Mouse (Mus musculus) frontal cortex, postnatal 10 days (tissue): ENCODE data around the gene Tmed10.

ENCODE experiments used
- DNase-seq, 2 experiments: peaks; one replicate each; pipeline ENCODE4 v3.0.0; 2022; ENCODE audit warnings: low spot score in 2 of 2, mixed read lengths in 1 of 2

Tmed10 gene

GRCm38 (mm10) chr12:85374561-85375272 is at the start of gene Tmed10:
Gene Tmed10 (minus strand): TSS chr12:85374847.
- peak; percentile 87 to 88 for DNase-seq

GRCm38 (mm10) chr12:85423236-85423635 is 48.6 kb upstream of the Tmed10 start:
- DNase-seq, result no peak

- DNase-seq, result no peak
Observed at GRCm38 (mm10) chr12:85422536-85422935, 47.9 kb upstream of the Tmed10 start.

DNA sequence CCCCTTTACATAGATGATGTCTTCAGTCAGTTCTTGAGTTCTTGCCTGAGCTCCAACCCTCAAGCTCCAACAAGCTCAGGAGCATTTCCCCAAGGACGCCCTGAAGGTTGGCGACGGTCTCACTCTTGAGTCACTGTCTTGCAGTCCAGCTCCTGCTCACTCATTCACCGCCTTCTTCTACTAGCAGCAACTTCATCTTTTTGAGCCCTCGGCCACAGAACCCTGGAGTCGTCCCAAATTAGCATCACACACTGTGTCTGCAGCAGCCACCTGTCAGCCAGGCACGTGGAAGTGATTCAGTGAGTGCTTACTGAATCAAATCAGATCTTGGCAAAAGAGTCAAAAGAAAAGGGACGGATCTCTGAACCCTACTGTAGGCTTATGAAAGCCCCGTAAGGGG is 46.3 kb upstream of the Tmed10 start:
- DNase-seq, result no peak

DNA sequence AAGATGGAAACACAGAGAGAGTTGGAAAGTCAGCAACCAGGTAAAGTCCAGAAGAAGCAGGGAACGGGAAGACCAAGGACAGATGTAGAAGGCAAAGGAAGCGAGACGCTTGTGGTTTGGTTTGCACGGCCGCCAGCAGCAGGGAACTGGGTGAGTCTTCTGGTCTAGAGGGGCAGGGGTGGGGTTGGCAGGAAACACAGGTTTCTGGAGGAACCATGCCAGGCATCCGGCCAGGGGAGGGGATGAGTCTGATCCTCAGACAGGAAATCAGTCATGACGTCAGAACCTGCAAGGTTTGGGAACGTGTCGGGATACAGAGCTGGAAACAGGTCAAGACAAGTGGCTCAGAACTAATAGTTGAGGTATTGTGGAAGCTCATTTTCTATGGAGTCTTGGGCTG is 43.2 kb upstream of the Tmed10 start:
- DNase-seq, result no peak

- DNase-seq, result no peak
Observed at GRCm38 (mm10) chr12:85416298-85416697, 41.7 kb upstream of the Tmed10 start.

DNA sequence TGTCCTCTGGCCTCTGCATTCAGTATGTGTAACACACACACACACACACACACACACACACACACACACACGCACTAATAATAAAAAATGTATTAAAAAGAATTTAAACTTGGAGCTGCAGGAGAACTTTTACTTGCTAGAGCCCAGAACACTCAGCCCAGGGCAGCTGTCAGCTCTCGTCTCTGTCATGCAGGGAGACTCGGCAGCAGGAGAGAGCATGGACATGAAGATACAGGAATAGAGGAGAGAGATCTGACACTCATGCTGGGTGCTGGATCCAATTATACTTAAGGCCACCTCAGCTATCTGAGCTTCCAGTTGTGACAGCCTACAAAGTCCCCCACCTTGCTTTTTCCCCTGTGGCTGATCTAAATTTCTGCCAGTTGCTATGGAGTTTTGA is 41.2 kb upstream of the Tmed10 start:
- DNase-seq, result no peak

GRCm38 (mm10) chr12:85411136-85411535 is 36.5 kb upstream of the Tmed10 start:
- no peak for DNase-seq

- no peak for DNase-seq
Observed at GRCm38 (mm10) chr12:85397960-85398272, 23.3 kb upstream of the Tmed10 start.

DNA sequence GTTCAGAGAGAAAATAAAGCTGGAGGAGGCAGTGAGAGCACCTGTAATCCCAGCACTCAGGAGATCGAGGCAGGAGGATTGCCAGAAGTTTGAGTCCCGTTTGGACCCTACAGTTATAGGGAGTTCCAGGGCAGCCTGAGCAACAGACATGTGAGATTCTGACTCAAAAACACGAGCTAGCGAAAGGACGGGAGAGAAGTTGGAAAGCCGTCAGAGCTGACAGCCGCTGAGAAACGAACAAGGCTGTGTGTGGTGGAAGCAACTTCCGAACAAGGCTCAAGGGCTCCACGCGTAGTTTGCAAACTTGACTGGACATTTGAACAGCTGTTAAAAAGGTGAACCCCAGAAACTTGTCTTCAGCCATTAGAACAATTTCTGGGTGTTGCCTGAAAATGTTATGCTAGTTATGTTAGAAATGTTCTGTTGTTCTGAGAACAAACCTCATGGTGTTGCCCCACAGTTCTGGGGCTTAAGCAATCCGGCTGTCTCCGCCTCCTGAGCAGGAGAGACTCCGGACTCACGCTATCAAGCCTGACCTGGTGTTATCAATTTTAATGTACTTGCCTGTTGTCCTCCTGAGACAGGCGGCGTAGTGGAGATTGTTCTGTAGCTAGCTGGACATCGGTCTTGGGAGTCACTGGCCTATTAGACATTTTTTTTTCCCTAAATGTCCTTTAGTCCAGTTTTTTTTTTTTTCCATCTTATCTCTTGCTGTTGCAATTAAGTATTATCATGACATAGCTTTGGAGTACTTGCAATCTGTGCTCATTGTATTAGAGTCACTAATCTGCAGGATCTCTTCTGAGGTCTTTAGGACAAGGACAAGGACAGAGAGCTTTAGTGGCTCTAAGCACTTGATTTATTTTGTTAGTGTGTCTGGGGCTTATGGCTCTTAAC is 22.7 kb upstream of the Tmed10 start:
- DNase-seq, result no peak

DNA sequence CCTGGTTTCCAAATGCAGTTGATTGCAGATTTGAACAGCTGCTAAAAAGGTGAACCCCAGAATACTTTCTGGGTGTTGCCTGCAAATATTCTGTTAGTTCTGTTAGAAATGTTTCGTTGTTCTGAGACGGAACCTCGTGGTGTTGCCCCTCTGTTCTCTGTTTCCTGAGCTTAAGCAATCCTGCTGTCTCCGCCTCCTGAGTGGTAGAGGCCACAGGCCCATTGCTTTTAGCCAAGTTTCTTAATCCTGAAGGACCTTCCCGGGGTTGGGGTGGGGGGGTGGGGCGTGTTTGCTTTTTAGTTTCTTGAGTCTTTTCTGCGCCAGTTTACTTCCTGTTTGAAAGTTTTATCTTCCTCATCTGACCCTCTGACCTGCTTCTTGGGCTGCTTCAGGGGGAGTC is 19.3 kb upstream of the Tmed10 start:
- DNase-seq, result no peak

GRCm38 (mm10) chr12:85393526-85393925 is 18.9 kb upstream of the Tmed10 start:
- DNase-seq, result no peak

DNA sequence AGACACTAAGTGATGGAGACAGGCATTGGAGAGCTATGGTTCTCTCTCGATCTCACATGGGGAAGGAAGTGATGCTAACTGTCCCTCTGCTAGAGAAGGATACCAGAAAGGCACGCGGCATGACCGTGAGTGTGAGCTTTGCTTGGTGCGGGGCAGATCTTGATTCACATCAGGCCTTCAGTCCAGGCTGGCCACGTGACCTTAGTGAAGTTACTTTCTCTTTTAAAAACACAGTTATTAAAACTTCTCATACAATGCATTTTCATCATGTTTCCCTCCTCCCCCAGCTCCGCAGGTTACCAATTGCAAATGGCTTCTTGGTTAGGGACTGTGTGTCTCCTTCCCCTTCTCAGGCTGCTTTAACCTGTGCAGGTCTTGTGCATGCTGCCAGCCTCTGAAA is 16.5 kb upstream of the Tmed10 start:
- no peak for DNase-seq

GRCm38 (mm10) chr12:85389204-85390185 is 14.8 kb upstream of the Tmed10 start:
- no peak for DNase-seq

DNA sequence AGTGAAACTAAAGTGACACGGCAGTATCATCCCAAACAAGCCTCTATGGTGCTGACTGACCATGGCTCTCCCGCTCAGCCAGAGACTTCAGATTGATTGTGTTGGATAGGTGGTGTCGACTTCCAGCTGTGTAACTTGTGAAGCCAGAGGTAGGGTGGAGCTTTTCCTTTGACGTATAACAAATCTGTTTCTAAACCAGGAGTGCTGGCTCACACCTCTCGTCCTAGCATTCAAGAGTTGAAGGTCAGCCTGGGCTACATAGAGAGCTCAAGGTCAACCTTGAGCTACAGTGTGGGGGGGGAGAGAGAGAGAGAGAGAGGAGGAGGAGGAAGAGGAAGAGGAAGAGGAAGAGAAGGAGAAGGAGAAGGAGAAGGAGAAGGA is 11.3 kb upstream of the Tmed10 start:
- no peak for DNase-seq

DNA sequence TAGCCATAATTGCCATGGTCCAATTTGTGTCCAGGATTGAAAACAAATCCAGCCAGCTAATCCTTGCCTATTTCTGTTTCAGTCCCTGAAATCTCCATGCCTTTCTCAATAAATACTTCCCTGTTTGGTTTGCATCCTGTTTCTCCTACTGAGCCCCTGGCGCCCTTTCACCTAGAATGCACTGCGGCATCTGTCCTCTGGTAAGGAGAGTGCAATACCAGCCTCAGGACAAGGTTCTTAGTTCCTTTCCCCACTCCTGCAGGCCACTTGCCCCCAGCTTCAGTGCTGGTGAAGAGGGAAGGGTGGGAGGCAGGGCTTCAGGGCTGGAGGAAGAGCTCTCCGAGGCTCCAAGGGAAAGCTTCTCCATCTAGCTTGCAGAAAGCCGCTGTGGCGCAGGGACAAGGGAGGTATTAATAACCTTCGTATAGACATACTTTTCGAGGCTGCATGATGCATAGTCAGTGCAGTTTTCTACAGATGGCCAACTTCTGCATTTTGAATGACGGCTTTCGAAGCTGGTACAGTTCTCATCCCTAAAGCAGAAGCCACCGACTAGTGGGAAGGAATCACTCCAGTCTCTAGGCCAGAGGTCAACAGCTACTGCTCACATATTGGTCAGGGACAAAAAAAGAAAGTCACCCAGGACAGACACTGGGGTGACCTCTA is 10.8 kb upstream of the Tmed10 start:
- no peak for DNase-seq

- DNase-seq, result no peak
Observed at GRCm38 (mm10) chr12:85382761-85383680, 8.4 kb upstream of the Tmed10 start.

DNA sequence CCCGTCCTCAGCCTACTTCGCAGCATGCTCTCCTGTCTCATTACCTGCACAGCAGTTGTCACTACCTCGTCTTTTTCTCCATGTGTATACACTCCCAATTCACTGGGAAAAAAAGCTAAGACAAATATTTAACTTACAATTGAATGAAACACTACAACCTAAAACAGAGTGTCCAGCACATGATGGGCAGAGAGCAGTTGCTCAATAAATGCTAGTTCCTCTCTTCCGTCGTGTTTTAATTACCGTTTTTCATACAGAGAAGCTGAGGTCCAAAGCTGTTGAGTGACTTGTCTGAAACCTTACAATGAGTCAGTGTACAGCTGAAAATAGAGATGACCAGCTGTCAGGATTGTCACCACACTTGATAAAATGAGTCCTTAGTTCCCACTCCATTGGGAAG is 6.9 kb upstream of the Tmed10 start:
- DNase-seq, result no peak

GRCm38 (mm10) chr12:85380942-85381341 is 6.3 kb upstream of the Tmed10 start:
- no peak for DNase-seq

GRCm38 (mm10) chr12:85380308-85380707 is 5.7 kb upstream of the Tmed10 start:
- no peak for DNase-seq
